Mouse (Mus musculus) 416B (cell line): ENCODE data around the gene Cfap77.

Experiments used
- DNase-seq: peaks from one replicate; pipeline ENCODE4 v3.0.0; 2011; ENCODE audit warnings: low read depth

Gene Cfap77

GRCm38 (mm10) chr2:28997161-28997834 lies 57.6 kb downstream of the Cfap77 start:
- DNase-seq: no peak

- DNase-seq: no peak
Measured at GRCm38 (mm10) chr2:28995436-28995835, 59.4 kb downstream of the Cfap77 start.

GRCm38 (mm10) chr2:28994014-28994413 lies 60.9 kb downstream of the Cfap77 start:
- no peak for DNase-seq

GRCm38 (mm10) chr2:28988781-28989180 lies 66.1 kb downstream of the Cfap77 start:
- peak; percentile 12 for DNase-seq

GRCm38 (mm10) chr2:28980080-28980910 lies 74.6 kb downstream of the Cfap77 start:
- DNase-seq: no peak

GRCm38 (mm10) chr2:28978461-28978860 lies 76.4 kb downstream of the Cfap77 start:
- no peak for DNase-seq

- DNase-seq: peak; percentile 73
Measured at GRCm38 (mm10) chr2:28976635-28977034, 78.2 kb downstream of the Cfap77 start.

- DNase-seq: no peak
Measured at GRCm38 (mm10) chr2:28975604-28976003, 79.3 kb downstream of the Cfap77 start.

- DNase-seq: no peak
Measured at GRCm38 (mm10) chr2:28974520-28974919, 80.3 kb downstream of the Cfap77 start.

GRCm38 (mm10) chr2:28973832-28974450 lies 80.9 kb downstream of the Cfap77 start:
- DNase-seq: no peak

- no peak for DNase-seq
Measured at GRCm38 (mm10) chr2:28970424-28970823, 84.4 kb downstream of the Cfap77 start.

GRCm38 (mm10) chr2:28968278-28968677 lies 86.6 kb downstream of the Cfap77 start:
- no peak for DNase-seq

- no peak for DNase-seq
Measured at GRCm38 (mm10) chr2:28966151-28966795, 88.6 kb downstream of the Cfap77 start.

GRCm38 (mm10) chr2:28963565-28963964 lies 91.3 kb downstream of the Cfap77 start:
- DNase-seq: no peak

GRCm38 (mm10) chr2:28961636-28962035 lies 93.2 kb downstream of the Cfap77 start:
- no peak for DNase-seq

GRCm38 (mm10) chr2:28961024-28961585 lies 93.8 kb downstream of the Cfap77 start:
- DNase-seq: no peak

GRCm38 (mm10) chr2:28956874-28957273 lies 98.0 kb downstream of the Cfap77 start:
- DNase-seq: peak; percentile 60

- no peak for DNase-seq
Measured at GRCm38 (mm10) chr2:28954595-28954994, 100.3 kb downstream of the Cfap77 start.

GRCm38 (mm10) chr2:28952981-28953380 lies 101.9 kb downstream of the Cfap77 start:
- no peak for DNase-seq

- no peak for DNase-seq
Measured at GRCm38 (mm10) chr2:28946312-28946711, 108.6 kb downstream of the Cfap77 start.

- DNase-seq: no peak
Measured at GRCm38 (mm10) chr2:28945388-28945787, 109.5 kb downstream of the Cfap77 start.
